Comparison of ENCODE assay signal across 13 mouse cellular contexts in the genomic region with DNA sequence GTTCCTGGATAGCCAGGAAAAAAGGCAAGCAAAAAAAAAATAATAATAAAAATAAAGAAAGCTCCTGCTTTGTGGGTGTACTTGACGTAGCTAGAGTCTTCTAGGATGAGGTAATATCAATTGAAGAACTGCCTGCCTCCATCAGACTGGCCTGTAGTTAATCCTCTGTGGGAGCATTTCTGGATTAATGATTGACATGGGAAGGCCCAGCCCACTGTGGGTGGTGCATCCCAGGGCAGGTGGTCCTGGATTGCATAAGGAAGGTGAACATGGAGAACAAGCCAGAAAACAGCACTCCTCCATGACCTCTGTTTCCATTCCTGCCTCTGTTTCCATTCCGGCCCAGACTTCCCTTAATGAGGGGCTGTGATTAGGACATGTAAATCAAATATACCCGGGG. TPM values are rescaled to one million over a fixed set of nuclear protein-coding genes. Genes with fewer than 3 reads are reported as not detected.
"Had no signal": no experiment of that assay in that cellular context is flagged by ENCODE, and none has a peak within 500 bp of the region (broad histone marks: within the 10 kb centered on the region; RNA-seq: fewer than 3 reads in every experiment).

No protein-coding gene starts in this region.

- DNase-seq: lung, adult 2 months; lung, postnatal 36 days; right cerebral cortex, adult 18-20 months; thymus, postnatal 4 days had no signal

- H3K27ac ChIP-seq: hindbrain, embryonic 15.5 days; kidney, postnatal 0 days; limb, embryonic 10.5 days; liver, embryonic 14.5 days; midbrain, embryonic 13.5 days; stomach, postnatal 0 days had no signal

- H3K4me3 ChIP-seq: hindbrain, embryonic 15.5 days; limb, embryonic 10.5 days; midbrain, embryonic 13.5 days had no signal

RNA-seq across cellular contexts. Expression of a gene that starts 33.2 kb away (rescaled TPM):
- total RNA-seq: layer of hippocampus, postnatal 14 days; megakaryocyte progenitor cell, adult 5-6 weeks; midbrain, postnatal 0 days had no signal
